In the genomic region with DNA sequence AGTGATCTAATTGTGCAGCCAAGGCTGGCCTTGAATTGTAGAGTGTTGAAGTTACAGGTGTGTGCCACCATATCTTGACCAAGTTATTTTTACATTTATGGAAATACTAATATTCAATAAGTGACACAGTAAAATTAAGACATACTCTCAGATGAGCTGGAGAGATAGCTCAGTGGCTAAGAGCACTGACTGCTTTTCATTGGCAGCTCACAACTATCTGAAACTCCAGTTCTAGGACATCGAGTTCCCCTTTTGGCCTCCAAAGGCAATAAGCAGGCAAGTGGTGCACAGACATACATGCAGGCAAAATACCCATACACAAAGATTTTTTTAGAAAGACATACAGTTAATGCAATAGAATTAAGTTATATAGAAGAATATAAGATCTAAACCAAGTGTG, we compare ENCODE assay signal across 30 mouse cellular contexts. TPM values are rescaled to one million over a fixed set of nuclear protein-coding genes. Genes with fewer than 3 reads are reported as not detected.
"Had no signal": no experiment of that assay in that cellular context is flagged by ENCODE, and none has a peak within 500 bp of the region (broad histone marks: within the 10 kb centered on the region; RNA-seq: fewer than 3 reads in every experiment).

No protein-coding gene starts in this region.

- H3K4me3 ChIP-seq: embryonic facial prominence, embryonic 10.5 days; embryonic facial prominence, embryonic 12.5 days; embryonic facial prominence, embryonic 13.5 days; embryonic facial prominence, embryonic 15.5 days; erythroblast, embryonic 14.5 days; forebrain, embryonic 10.5 days; forebrain, embryonic 12.5 days; forebrain, embryonic 13.5 days; forebrain, embryonic 15.5 days; gastrocnemius, adult 2 months; heart, adult 2 months had no signal

- H3K9me3 ChIP-seq: embryonic facial prominence, embryonic 10.5 days; embryonic facial prominence, embryonic 12.5 days; embryonic facial prominence, embryonic 15.5 days; forebrain, embryonic 10.5 days; forebrain, embryonic 12.5 days; forebrain, embryonic 13.5 days; forebrain, embryonic 15.5 days had no signal

- H3K9ac ChIP-seq: embryonic facial prominence, embryonic 12.5 days; embryonic facial prominence, embryonic 13.5 days; embryonic facial prominence, embryonic 15.5 days; forebrain, embryonic 12.5 days; forebrain, embryonic 13.5 days; forebrain, embryonic 15.5 days; forebrain, postnatal 0 days had no signal

- H3K27me3 ChIP-seq: embryonic facial prominence, embryonic 12.5 days; embryonic facial prominence, embryonic 13.5 days; embryonic facial prominence, embryonic 15.5 days; forebrain, embryonic 12.5 days; forebrain, embryonic 13.5 days; forebrain, embryonic 15.5 days had no signal

- ATAC-seq: forebrain, embryonic 13.5 days; forebrain, embryonic 14.5 days; forebrain, embryonic 15.5 days; forebrain, embryonic 16.5 days; forebrain, postnatal 0 days had no signal

- DNase-seq: cerebellum, adult 8-10 months; cerebellum, adult 9-10 months; cerebellum, adult 9-11 months; cerebellum, postnatal 10 days; cerebellum, postnatal 14 days; cerebellum, postnatal 25 days; cerebellum, postnatal 36 days; embryo, embryonic 11 days; forebrain, postnatal 0 days; gastrocnemius, adult 2 months; gastrocnemius, postnatal 10 days; gastrocnemius, postnatal 14 days; gastrocnemius, postnatal 25 days; gastrocnemius, postnatal 36 days; heart, adult 18-20 months; heart, adult 2 months had no signal

- H3K4me1 ChIP-seq: embryonic facial prominence, embryonic 10.5 days; embryonic facial prominence, embryonic 12.5 days; embryonic facial prominence, embryonic 13.5 days; embryonic facial prominence, embryonic 15.5 days; forebrain, embryonic 10.5 days; forebrain, embryonic 12.5 days; forebrain, embryonic 13.5 days; forebrain, embryonic 15.5 days had no signal

- H3K4me2 ChIP-seq: embryonic facial prominence, embryonic 12.5 days; embryonic facial prominence, embryonic 13.5 days; embryonic facial prominence, embryonic 15.5 days; forebrain, embryonic 12.5 days; forebrain, embryonic 13.5 days; forebrain, embryonic 15.5 days had no signal

- H3K27ac ChIP-seq: embryonic facial prominence, embryonic 10.5 days; embryonic facial prominence, embryonic 12.5 days; embryonic facial prominence, embryonic 13.5 days; embryonic facial prominence, embryonic 15.5 days; forebrain, embryonic 10.5 days; forebrain, embryonic 12.5 days; forebrain, embryonic 13.5 days; forebrain, embryonic 15.5 days; gastrocnemius, adult 2 months; heart, adult 2 months had no signal

RNA-seq across cellular contexts. Expression of gene Ubap1l, which starts 47.0 kb away (rescaled TPM):
- total RNA-seq: common myeloid progenitor, adult 5-6 weeks; granulocyte monocyte progenitor cell, adult 5-6 weeks; heart, adult 18-20 months had no signal
- polyA plus RNA-seq: embryonic facial prominence, embryonic 11.5 days; embryonic facial prominence, embryonic 15.5 days had no signal

RNA-seq across cellular contexts. Expression of gene Cilp, which starts 48.9 kb away (rescaled TPM):
- total RNA-seq: granulocyte monocyte progenitor cell, adult 5-6 weeks had no signal
- polyA plus RNA-seq: erythroblast, embryonic 14.5 days; forebrain, embryonic 10.5 days had no signal
